Mouse (Mus musculus): ENCODE results near the gene Syt16.
A peak's percentile ranks its signal among the peaks of the same experiment; 100 is the strongest.

The Syt16 gene

DNA sequence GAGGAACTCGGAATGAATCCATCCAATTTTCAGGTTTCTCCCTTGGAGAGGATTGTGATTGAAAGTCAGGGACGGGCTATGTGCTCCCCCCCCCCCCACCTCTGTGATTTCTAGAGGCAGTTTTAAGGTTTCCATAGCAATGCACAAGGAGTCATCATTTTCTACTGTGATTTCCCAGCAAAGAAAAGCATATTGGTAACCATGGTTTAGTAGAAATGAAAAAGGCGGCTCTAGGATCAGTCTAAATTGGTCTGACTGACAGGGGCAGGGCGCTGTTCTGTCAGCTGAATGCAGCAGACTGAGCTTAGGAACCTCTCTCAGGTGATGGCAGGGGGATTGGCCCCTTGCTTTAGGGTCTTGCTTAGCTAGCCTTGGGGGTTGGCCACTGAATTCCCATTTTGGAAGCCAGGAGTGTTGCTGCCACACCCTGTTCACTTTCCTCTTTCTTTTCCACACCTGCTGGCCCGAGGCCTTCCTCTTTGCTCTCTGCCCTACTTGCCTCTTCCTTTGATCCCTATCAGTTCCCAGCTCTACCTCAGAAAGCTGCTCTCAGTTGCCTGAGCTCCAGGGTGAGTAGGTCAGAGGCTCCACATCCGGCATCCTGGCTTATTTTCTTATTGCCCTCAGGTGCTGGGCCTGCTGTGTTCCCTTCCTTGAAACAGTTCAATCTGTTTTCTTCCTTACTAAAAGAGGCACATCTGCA, 108.5 kb downstream of the Syt16 start:
- no peak for DNase-seq (ENCODE audit: inconsistent ontology term)

GRCm38 (mm10) chr12:74108663-74109081, 111.2 kb downstream of the Syt16 start:
- DNase-seq (ENCODE audit: inconsistent ontology term): no peak

DNA sequence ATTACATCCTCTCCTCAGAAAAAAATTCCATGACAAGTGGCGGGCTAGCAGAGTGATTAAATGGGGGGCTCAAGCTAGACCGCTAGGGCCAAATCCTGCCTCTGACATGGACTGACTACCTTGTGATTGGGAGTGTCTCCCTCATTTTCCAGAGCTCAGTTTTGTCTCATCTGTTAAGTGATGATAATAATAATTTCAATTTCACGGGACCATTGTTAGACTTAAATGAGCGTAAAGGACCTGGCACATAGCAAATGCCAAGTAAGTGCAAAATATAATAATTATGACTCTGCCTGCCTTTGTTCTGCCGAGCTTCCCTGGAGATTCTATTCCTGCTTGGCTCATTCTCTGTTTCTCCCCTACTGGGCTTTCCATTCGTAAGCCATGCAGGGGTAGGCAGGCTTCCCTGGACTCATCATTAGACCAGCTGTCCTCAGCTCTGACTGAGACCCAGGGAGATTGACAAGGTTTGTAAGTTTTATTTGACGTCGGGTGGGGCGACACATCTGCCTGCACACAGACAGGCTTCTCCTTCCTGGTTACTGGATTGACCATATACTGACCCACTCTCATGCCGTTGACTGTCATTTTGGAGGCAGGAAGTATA, 112.1 kb downstream of the Syt16 start:
- DNase-seq (ENCODE audit: inconsistent ontology term): peak; percentile 35

DNA sequence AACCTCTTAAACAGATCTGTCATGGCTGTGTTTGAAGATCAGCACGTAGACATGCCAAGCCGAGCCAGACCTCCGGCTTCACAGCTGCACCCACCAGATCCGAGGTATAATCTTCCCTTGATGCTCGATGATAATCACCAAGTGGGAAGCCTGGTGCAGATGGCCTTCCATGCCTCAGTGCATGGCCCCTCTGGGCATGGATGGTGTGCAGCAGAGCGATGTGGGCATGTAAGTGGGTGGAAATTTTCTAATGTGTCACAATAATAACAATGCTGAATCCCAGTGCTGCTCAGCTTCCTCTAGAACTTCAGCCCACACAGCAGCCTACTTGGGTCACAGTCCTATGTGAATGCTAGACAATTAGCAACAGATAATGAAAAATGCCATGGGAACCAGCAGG, 119.4 kb downstream of the Syt16 start:
- peak; percentile 13 for DNase-seq (ENCODE audit: inconsistent ontology term)

DNA sequence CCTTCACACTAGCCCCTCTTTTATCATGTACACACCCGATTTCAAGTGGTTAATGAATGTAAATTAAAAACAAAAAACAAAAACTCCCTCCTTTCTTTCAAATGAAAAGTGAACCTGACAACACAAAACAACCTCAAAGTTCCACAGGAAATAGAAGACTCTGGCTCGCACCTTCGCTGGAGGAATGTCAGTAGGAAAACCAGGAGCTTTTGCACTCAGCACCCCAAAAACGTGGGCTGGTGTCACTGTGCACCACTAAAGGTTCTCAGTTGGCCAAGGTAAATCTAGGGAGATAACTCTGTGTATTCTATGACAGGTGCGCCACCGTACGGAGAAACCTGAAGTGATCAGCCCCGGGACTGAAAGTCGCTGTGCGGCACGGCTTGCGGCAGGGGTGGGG, 128.3 kb downstream of the Syt16 start:
- DNase-seq (ENCODE audit: inconsistent ontology term): no peak

GRCm38 (mm10) chr12:74128229-74128628, 130.8 kb downstream of the Syt16 start:
- DNase-seq (ENCODE audit: inconsistent ontology term): no peak

- DNase-seq (ENCODE audit: inconsistent ontology term): no peak
These were observed 134.3 kb downstream of the Syt16 start for GRCm38 (mm10) chr12:74131790-74132189.

GRCm38 (mm10) chr12:74142147-74142546, 144.7 kb downstream of the Syt16 start:
- DNase-seq (ENCODE audit: inconsistent ontology term): no peak

GRCm38 (mm10) chr12:74144385-74144784, 146.9 kb downstream of the Syt16 start:
- DNase-seq (ENCODE audit: inconsistent ontology term): no peak

DNA sequence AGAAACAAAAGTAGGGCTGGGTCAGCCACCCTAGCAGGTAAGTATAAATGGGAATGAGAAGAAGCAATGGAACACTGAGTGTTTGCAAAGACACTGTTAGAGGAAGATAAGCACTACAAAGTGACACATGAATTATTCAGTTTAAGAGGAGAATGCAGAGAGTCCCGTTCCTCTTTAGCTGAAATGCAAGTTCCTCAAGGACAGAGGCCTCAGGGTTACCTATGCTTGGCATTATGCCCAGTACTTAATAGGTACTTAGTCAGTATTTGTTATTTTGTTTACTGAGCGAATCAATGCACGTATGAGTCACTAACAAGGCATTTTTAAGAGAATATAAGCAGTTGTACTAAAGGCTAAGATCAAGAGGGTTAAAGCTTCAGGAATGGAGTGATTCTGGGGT, 163.3 kb downstream of the Syt16 start:
- no peak for DNase-seq (ENCODE audit: inconsistent ontology term)

DNA sequence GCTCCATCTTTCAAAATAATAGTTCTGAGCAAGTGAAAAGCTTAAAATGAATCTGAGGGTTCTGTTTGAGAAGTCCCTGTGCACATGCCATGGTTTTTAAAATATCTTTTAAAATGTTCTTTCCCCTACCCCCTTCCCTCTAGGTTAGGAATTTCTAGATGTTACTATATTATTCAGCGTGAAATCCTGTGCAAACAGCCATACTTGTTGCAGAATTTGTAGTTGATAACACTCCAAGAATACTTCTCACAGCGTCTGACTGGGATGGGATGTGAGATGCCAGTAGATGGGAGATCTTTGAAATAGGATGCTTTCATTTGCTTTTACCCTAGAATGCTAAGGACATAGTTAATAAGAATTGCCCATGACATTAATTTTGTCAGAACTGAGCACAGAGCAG, 165.6 kb downstream of the Syt16 start:
- DNase-seq (ENCODE audit: inconsistent ontology term): no peak

DNA sequence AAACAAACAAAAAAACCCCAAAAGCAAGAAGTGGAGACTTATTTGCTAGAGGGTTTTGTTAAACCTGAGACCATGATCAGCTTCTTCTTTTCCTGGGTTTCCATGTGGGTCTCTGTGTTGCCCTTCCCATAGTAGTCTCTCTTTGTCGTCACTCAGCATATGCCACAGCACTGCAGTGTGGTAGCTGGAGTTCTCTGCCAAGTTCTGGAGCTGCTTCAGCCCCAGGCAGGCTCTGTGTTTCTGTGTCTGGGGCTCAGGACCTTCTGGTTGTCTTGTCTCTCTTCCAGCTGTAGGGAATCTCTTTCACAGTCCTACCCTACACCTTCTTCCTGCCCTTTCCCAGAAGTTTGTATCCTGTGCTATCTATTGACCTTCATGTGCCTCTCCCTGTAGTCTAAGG, 173.8 kb downstream of the Syt16 start:
- DNase-seq (ENCODE audit: inconsistent ontology term): no peak

DNA sequence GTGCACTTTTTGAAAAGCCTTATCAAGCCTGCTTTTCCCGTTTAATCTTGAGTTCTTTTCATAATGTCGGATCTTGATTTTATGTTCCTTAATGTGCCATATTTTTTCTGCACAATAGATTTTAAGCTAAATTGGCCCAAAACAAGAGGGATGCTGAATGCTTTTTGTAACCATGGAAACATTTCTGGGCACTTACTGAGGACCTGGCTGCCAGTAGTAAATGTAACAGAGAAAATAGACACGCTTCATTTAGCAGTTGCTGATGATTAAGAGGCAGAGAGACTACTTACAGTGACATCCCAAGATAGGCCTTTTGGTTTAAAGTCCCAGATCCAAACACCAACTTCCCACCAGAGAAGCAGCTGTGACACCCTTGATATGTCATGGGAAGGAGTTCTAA, 176.4 kb downstream of the Syt16 start:
- DNase-seq (ENCODE audit: inconsistent ontology term): peak; percentile 66

DNA sequence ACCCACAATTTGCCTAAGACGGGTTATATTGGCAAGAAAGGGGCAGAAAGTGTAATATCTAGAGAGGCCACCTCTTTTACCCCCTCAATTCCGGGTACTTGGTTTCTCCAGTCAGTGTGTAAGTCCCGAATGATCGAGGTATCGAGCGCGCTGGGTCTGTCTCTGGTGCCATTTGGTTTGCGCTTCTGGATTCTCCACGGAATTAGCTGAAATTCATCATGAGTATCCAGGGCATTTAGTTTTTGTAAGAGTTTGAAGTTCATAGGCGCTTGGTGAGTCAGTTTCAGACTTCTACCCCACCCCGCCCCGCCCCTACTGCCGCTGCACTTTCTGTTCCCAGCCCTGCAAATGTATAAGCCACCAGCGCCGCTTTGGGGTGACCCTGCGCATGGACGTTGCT, 187.1 kb downstream of the Syt16 start:
- DNase-seq (ENCODE audit: inconsistent ontology term): peak; percentile 13

DNA sequence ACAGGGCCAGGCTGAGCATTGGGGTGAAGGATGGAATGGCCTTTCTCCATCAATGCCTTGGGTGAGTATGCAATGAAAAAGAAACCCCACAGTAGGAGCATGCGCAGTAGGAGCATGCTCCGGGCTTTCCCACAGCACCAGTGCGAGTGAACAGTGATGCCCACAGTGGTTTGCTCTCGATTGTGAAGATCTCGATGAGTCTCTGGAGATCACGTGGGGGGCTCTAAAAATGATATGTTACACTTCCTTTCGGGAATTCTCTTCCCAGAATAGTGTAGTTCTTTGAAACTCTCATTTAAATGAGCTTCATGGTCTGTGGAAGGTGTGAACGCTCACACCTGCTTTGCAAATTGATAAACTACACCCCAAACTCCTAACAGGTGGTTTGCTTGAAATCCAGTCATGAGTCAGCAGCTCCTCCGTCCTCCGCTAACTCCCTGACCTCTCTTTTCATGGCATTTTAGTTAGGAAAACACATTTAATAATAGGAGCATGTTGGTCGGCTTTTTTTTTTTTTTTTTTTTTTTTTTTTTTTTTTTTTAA, 190.9 kb downstream of the Syt16 start:
- no peak for DNase-seq (ENCODE audit: inconsistent ontology term)

- DNase-seq (ENCODE audit: inconsistent ontology term): no peak
These were observed 191.4 kb downstream of the Syt16 start for GRCm38 (mm10) chr12:74188815-74189214.

DNA sequence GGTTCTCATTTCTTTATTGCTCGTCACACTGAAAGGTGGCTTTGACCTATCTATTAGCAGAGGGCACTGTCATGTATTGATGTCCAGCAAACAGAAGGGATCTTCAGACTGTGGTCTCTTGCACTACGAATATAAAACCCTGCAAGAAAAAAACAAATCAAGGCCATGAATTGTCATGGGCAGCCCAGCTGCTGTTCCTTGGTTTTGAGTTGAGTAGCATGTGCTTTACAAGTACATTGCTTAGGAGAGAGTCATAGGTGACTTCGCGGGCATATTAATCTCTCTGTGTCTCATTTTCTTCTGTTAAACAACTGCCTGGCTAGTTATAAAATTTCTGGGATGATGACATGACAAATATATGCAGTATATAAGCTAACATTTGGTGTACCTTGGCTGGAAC, 192.4 kb downstream of the Syt16 start:
- DNase-seq (ENCODE audit: inconsistent ontology term): no peak

GRCm38 (mm10) chr12:74190297-74190696, 192.8 kb downstream of the Syt16 start:
- no peak for DNase-seq (ENCODE audit: inconsistent ontology term)

GRCm38 (mm10) chr12:74192552-74192951, 195.1 kb downstream of the Syt16 start:
- DNase-seq (ENCODE audit: inconsistent ontology term): peak; percentile 70

GRCm38 (mm10) chr12:74201410-74201809, 203.9 kb downstream of the Syt16 start:
- no peak for DNase-seq (ENCODE audit: inconsistent ontology term)

- no peak for DNase-seq (ENCODE audit: inconsistent ontology term)
These were observed 205.1 kb downstream of the Syt16 start for GRCm38 (mm10) chr12:74202431-74203042.

DNA sequence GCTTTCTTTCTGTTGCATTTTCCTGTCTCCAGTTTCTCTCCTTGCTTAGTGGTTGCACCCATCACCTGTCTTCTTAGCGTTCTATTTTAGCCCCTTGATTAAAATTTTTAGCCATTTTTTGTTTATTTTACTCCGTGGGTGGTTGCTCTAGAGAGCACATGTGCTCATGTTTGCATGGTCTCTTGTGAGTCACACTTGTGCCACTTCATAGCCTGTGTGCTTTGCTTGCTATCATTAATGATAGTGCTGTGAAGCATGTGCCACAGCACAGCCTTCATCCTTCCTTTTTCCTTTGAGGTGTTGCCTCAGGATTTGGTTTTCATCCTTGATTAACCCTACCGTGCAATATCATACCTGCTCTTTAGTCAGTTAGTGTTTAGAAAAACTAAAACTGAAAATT, 214.7 kb downstream of the Syt16 start:
- no peak for DNase-seq (ENCODE audit: inconsistent ontology term)

Data from Muller cell, postnatal 12 days (primary cell).